ENCODE assay signal across 26 mouse cellular contexts in the genomic region with DNA sequence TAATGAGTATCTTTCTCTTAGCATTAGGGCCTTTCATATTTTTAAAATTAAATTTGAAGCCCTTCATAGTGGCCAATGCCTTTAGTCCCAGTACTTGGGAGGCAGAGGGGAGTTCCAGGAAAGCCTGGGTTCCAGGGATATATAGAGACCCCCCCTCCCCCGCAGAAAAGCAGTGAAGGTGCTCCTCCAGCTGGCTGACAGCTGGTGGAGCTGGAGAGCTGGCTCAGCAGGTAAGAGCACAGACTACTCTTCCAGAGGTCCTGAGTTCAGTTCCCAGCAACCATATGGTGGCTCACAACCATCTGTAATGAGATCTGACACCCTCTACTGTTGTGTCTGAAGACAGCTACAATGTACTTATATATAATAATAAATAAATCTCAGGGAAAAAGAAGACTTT. TPM values are rescaled to one million over a fixed set of nuclear protein-coding genes. Genes with fewer than 3 reads are reported as not detected.
DNase-seq lines count a peak whose midpoint lies in the region; ATAC-seq and TF ChIP-seq lines count a peak whose summit lies in the region.
"Had no signal": no experiment of that assay in that cellular context is flagged by ENCODE, and none has a peak within 500 bp of the region (broad histone marks: within the 10 kb centered on the region; RNA-seq: fewer than 3 reads in every experiment).

No protein-coding gene starts in this region.

- no peaks in the 10 kb centered on the region for H3K9me3 ChIP-seq in hindbrain, postnatal 0 days (ENCODE audit: low read length)
- H3K9me3 ChIP-seq in hindbrain, embryonic 14.5 days (ENCODE audit: control insufficient read depth, low read length), result no peaks in the 10 kb centered on the region
- H3K9me3 ChIP-seq in lung, postnatal 0 days (ENCODE audit: low read length), result no peaks in the 10 kb centered on the region
- H3K9me3 ChIP-seq in CH12.LX (replicated peaks; ENCODE audit: low read length), result no peaks in the 10 kb centered on the region
- H3K9me3 ChIP-seq in forebrain, embryonic 16.5 days (ENCODE audit: control insufficient read depth, low read length), result no peaks in the 10 kb centered on the region
- H3K9me3 ChIP-seq: embryonic facial prominence, embryonic 12.5 days; forebrain, embryonic 13.5 days; heart, embryonic 12.5 days; hindbrain, embryonic 15.5 days; liver, embryonic 15.5 days; midbrain, embryonic 15.5 days; neural tube, embryonic 15.5 days had no signal

- H3K4me2 ChIP-seq in hindbrain, postnatal 0 days (ENCODE audit: low read depth, low read length), result no peak overlapping the region
- H3K4me2 ChIP-seq in hindbrain, embryonic 14.5 days (replicated peaks), result no peak overlapping the region
- no peak overlapping the region for H3K4me2 ChIP-seq in lung, postnatal 0 days (replicated peaks; ENCODE audit: low read depth, low read length)
- no peak overlapping the region for H3K4me2 ChIP-seq in CH12.LX (ENCODE audit: insufficient read depth, low read depth, poor library complexity, severe bottlenecking)
- no peak overlapping the region for H3K4me2 ChIP-seq in forebrain, embryonic 16.5 days (ENCODE audit: low read length)
- H3K4me2 ChIP-seq: embryonic facial prominence, embryonic 12.5 days; forebrain, embryonic 13.5 days; heart, embryonic 12.5 days; hindbrain, embryonic 15.5 days; liver, embryonic 15.5 days; midbrain, embryonic 15.5 days; neural tube, embryonic 15.5 days had no signal

- H3K27me3 ChIP-seq in hindbrain, postnatal 0 days (ENCODE audit: insufficient read depth, low read length), result no peaks in the 10 kb centered on the region
- H3K27me3 ChIP-seq in hindbrain, embryonic 14.5 days (ENCODE audit: control insufficient read depth, insufficient read depth, low read length), result no peaks in the 10 kb centered on the region
- H3K27me3 ChIP-seq in lung, postnatal 0 days (replicated peaks; ENCODE audit: insufficient read depth, low read length), result no peaks in the 10 kb centered on the region
- H3K27me3 ChIP-seq in CH12.LX (replicated peaks), result no peaks in the 10 kb centered on the region
- no peaks in the 10 kb centered on the region for H3K27me3 ChIP-seq in forebrain, embryonic 16.5 days (replicated peaks; ENCODE audit: control insufficient read depth, insufficient read depth, low read length)
- H3K27me3 ChIP-seq: embryonic facial prominence, embryonic 12.5 days; forebrain, embryonic 13.5 days; hindbrain, embryonic 15.5 days; liver, embryonic 15.5 days; midbrain, embryonic 15.5 days; neural tube, embryonic 15.5 days had no signal

- no peaks in the 10 kb centered on the region for H3K4me1 ChIP-seq in hindbrain, postnatal 0 days (ENCODE audit: insufficient read depth, low read length)
- no peaks in the 10 kb centered on the region for H3K4me1 ChIP-seq in hindbrain, embryonic 14.5 days (replicated peaks; ENCODE audit: control insufficient read depth, insufficient read depth, low read length)
- no peaks in the 10 kb centered on the region for H3K4me1 ChIP-seq in lung, postnatal 0 days (ENCODE audit: insufficient read depth, low read depth, low read length)
- no peaks in the 10 kb centered on the region for H3K4me1 ChIP-seq in CH12.LX (ENCODE audit: control insufficient read depth in 1 of 2, insufficient read depth in 2 of 2)
- H3K4me1 ChIP-seq in forebrain, embryonic 16.5 days (replicated peaks; ENCODE audit: control insufficient read depth, insufficient read depth, low read length), result peaks cover 5% of the 10 kb centered on the region; the same call in 1 of the 2 replicates
- H3K4me1 ChIP-seq: embryonic facial prominence, embryonic 12.5 days; midbrain, embryonic 15.5 days; neural tube, embryonic 15.5 days had no signal

- H3K9ac ChIP-seq in hindbrain, postnatal 0 days (replicated peaks; ENCODE audit: low read length), result no peak overlapping the region
- H3K9ac ChIP-seq in hindbrain, embryonic 14.5 days, result no peak overlapping the region
- no peak overlapping the region for H3K9ac ChIP-seq in lung, postnatal 0 days (replicated peaks; ENCODE audit: low read depth)
- H3K9ac ChIP-seq in CH12.LX (ENCODE audit: insufficient read depth, low read depth), result no peak overlapping the region
- H3K9ac ChIP-seq in forebrain, embryonic 16.5 days (replicated peaks; ENCODE audit: low read depth, low read length), result no peak overlapping the region
- H3K9ac ChIP-seq: embryonic facial prominence, embryonic 12.5 days; forebrain, embryonic 13.5 days; heart, embryonic 12.5 days; hindbrain, embryonic 15.5 days; liver, embryonic 15.5 days; midbrain, embryonic 15.5 days; neural tube, embryonic 15.5 days had no signal

- WGBS in hindbrain, postnatal 0 days, result 65% methylated on average over 1 of the region's 1 CpGs
- 46% methylated on average over 1 of the region's 1 CpGs for WGBS in hindbrain, embryonic 14.5 days
- WGBS in lung, postnatal 0 days, result 67% methylated on average over 1 of the region's 1 CpGs
- WGBS in forebrain, embryonic 16.5 days, result 39% methylated on average over 1 of the region's 1 CpGs

- no peak; the same call in 1 of the 2 replicates for TF ChIP-seq CTCF in hindbrain, postnatal 0 days (IDR thresholded peaks at IDR 0.05; ENCODE audit: low read depth)
- 0 out of 2 replicates have a peak, but pooled peaks have one; percentile 26 for TF ChIP-seq CTCF in lung, postnatal 0 days (IDR thresholded peaks at IDR 0.05)
- TF ChIP-seq CTCF in CH12.LX (conservative IDR thresholded peaks at IDR 0.05 in 1 of 2, IDR thresholded peaks at IDR 0.05 in 1 of 2; ENCODE audit: low read depth in 2 of 2, low read length in 2 of 2), result peak in 1 of 2 experiments; percentile 55; a peak in 2 of 4 replicates

- ATAC-seq in hindbrain, postnatal 0 days, result 0 out of 2 replicates have a peak, but pooled peaks have one; percentile 43
- no peak for ATAC-seq in hindbrain, embryonic 14.5 days (ENCODE audit: low FRiP score)
- no peak for ATAC-seq in lung, postnatal 0 days
- no peak for ATAC-seq in forebrain, embryonic 16.5 days
- ATAC-seq: forebrain, embryonic 13.5 days; midbrain, embryonic 15.5 days had no signal

- no peak overlapping the region for H3K4me3 ChIP-seq in hindbrain, postnatal 0 days (ENCODE audit: low read length)
- H3K4me3 ChIP-seq in hindbrain, embryonic 14.5 days (replicated peaks; ENCODE audit: low read length), result no peak overlapping the region
- H3K4me3 ChIP-seq in lung, postnatal 0 days (ENCODE audit: low read depth, low read length), result no peak overlapping the region
- no peak overlapping the region for H3K4me3 ChIP-seq in CH12.LX (replicated peaks in 1 of 3; ENCODE audit: low read depth in 2 of 3, low read length in 2 of 3, poor library complexity in 1 of 3)
- no peak overlapping the region for H3K4me3 ChIP-seq in forebrain, embryonic 16.5 days (replicated peaks; ENCODE audit: low read length)
- H3K4me3 ChIP-seq: embryonic facial prominence, embryonic 12.5 days; erythroblast, embryonic 14.5 days; forebrain, embryonic 13.5 days; heart, embryonic 12.5 days; hindbrain, embryonic 15.5 days; liver, embryonic 15.5 days; midbrain, embryonic 15.5 days; neural tube, embryonic 15.5 days had no signal

- DNase-seq in hindbrain, postnatal 0 days (ENCODE audit: low spot score), result no peak
- DNase-seq in hindbrain, embryonic 14.5 days (ENCODE audit: low spot score), result no peak
- no peak for DNase-seq in lung, postnatal 0 days (ENCODE audit: low spot score)
- DNase-seq in lung, postnatal 25 days (ENCODE audit: low spot score), result no peak
- no peak for DNase-seq in CH12.LX (ENCODE audit: extremely low read depth)
- DNase-seq in NIH3T3 (ENCODE audit: low read depth), result peak; percentile 10
- DNase-seq: cerebellum, adult 9-10 months; gastrocnemius, postnatal 36 days; heart, postnatal 36 days; kidney, adult 18-20 months; kidney, postnatal 10 days; left cerebral cortex, postnatal 4 days; lung, postnatal 10 days had no signal

- no peak for TF ChIP-seq POLR2A in CH12.LX (IDR thresholded peaks at IDR 0.05; ENCODE audit: low read depth, low read length)

- H3K27ac ChIP-seq in hindbrain, postnatal 0 days, result no peak overlapping the region
- H3K27ac ChIP-seq in hindbrain, embryonic 14.5 days, result no peak overlapping the region
- H3K27ac ChIP-seq in lung, postnatal 0 days (ENCODE audit: low read length), result no peak overlapping the region
- H3K27ac ChIP-seq in CH12.LX (ENCODE audit: insufficient read depth, low read depth), result no peak overlapping the region
- H3K27ac ChIP-seq in forebrain, embryonic 16.5 days (ENCODE audit: low read length), result no peak overlapping the region
- H3K27ac ChIP-seq: embryonic facial prominence, embryonic 12.5 days; forebrain, embryonic 13.5 days; hindbrain, embryonic 15.5 days; liver, embryonic 15.5 days; midbrain, embryonic 15.5 days; neural tube, embryonic 15.5 days had no signal

- dilution Hi-C loops in CH12.LX (cut with MboI; ENCODE audit: extremely low pct_ligation_motif_present, extremely low pct_unique_long_range_greater_than_20kb, low sequenced_read_pairs), result no loop called here

- in situ Hi-C loops in CH12.LX (cut with MboI; ENCODE audit: low pct_ligation_motif_present, low pct_unique_long_range_greater_than_20kb, low sequenced_read_pairs), result no loop called here

- no peaks in the 10 kb centered on the region for H3K36me3 ChIP-seq in hindbrain, postnatal 0 days (ENCODE audit: insufficient read depth, low read length)
- H3K36me3 ChIP-seq in hindbrain, embryonic 14.5 days (replicated peaks; ENCODE audit: control insufficient read depth, insufficient read depth), result no peaks in the 10 kb centered on the region
- no peaks in the 10 kb centered on the region for H3K36me3 ChIP-seq in lung, postnatal 0 days (ENCODE audit: insufficient read depth, low read length)
- H3K36me3 ChIP-seq in CH12.LX (replicated peaks in 1 of 2; ENCODE audit: control insufficient read depth in 1 of 2, insufficient read depth in 1 of 2, low read length in 1 of 2), result no peaks in the 10 kb centered on the region
- H3K36me3 ChIP-seq in forebrain, embryonic 16.5 days (ENCODE audit: control insufficient read depth, insufficient read depth), result no peaks in the 10 kb centered on the region
- H3K36me3 ChIP-seq: embryonic facial prominence, embryonic 12.5 days; heart, embryonic 12.5 days; hindbrain, embryonic 15.5 days; liver, embryonic 15.5 days; midbrain, embryonic 15.5 days; neural tube, embryonic 15.5 days had no signal

- TF ChIP-seq RAD21 in CH12.LX (IDR thresholded peaks at IDR 0.05; ENCODE audit: low read depth, low read length), result peak; percentile 22

- H3K79me2 ChIP-seq in CH12.LX (replicated peaks; ENCODE audit: control insufficient read depth, extremely low read depth, insufficient read depth, poor library complexity, severe bottlenecking), result no peaks in the 10 kb centered on the region

- TF ChIP-seq EP300 in lung, postnatal 0 days (IDR thresholded peaks at IDR 0.05), result no peak
- TF ChIP-seq EP300 in CH12.LX (IDR thresholded peaks at IDR 0.05; ENCODE audit: low read length), result no peak

RNA-seq across cellular contexts. Expression of gene Thoc7, which starts 6.0 kb away (rescaled TPM):
- 38.1 and 46.5 TPM in 2 replicates for total RNA-seq in hindbrain, postnatal 0 days (2014; rRNA removed)
- 211 and 226 TPM in 2 replicates for polyA plus RNA-seq in hindbrain, postnatal 0 days (2015; fragmentation: Nextera tagmentation; extraction: Ambion mirVana)
- polyA plus RNA-seq in hindbrain, embryonic 14.5 days (2014; fragmentation: Nextera tagmentation; extraction: Ambion mirVana), result 197 and 201 TPM in 2 replicates
- 116 and 117 TPM in 2 replicates for polyA plus RNA-seq in lung, postnatal 0 days (2015; fragmentation: Nextera tagmentation; extraction: Ambion mirVana)
- total RNA-seq in CH12.LX (2012; rRNA removed), result 98.6 and 104 TPM in 2 replicates
- total RNA-seq in CH12.LX (2014; rRNA removed), result 209 and 218 TPM in 2 replicates
- polyA plus RNA-seq in CH12.LX (2012; ENCODE audit: insufficient read length, low read depth), result 162 and 209 TPM in 2 replicates
- polyA plus RNA-seq in forebrain, embryonic 16.5 days (2015; fragmentation: Nextera tagmentation; extraction: Ambion mirVana), result 150 and 159 TPM in 2 replicates

RNA-seq across cellular contexts. Expression of gene Atxn7, which starts 6.4 kb away (rescaled TPM):
- 9.4 and 11.7 TPM in 2 replicates for total RNA-seq in hindbrain, postnatal 0 days (2014; rRNA removed)
- 2.9 and 3.6 TPM in 2 replicates for polyA plus RNA-seq in hindbrain, postnatal 0 days (2015; fragmentation: Nextera tagmentation; extraction: Ambion mirVana)
- polyA plus RNA-seq in hindbrain, embryonic 14.5 days (2014; fragmentation: Nextera tagmentation; extraction: Ambion mirVana), result 5.0 and 5.1 TPM in 2 replicates
- polyA plus RNA-seq in lung, postnatal 0 days (2015; fragmentation: Nextera tagmentation; extraction: Ambion mirVana), result 4.3 and 4.9 TPM in 2 replicates
- total RNA-seq in CH12.LX (2012; rRNA removed), result 2.0 and 2.3 TPM in 2 replicates
- 2.1 and 2.7 TPM in 2 replicates for total RNA-seq in CH12.LX (2014; rRNA removed)
- 5.6 and 6.6 TPM in 2 replicates for polyA plus RNA-seq in CH12.LX (2012; ENCODE audit: insufficient read length, low read depth)
- 4.0 and 4.9 TPM in 2 replicates for polyA plus RNA-seq in forebrain, embryonic 16.5 days (2015; fragmentation: Nextera tagmentation; extraction: Ambion mirVana)

RNA-seq across cellular contexts. Expression of gene Gm281, which starts 53.3 kb away (rescaled TPM):
- not detected in 2 replicates for total RNA-seq in hindbrain, postnatal 0 days (2014; rRNA removed)
- polyA plus RNA-seq in hindbrain, postnatal 0 days (2015; fragmentation: Nextera tagmentation; extraction: Ambion mirVana), result not detected in 2 replicates
- 0.08 TPM in 1 of 2 replicates, not detected in the other for polyA plus RNA-seq in hindbrain, embryonic 14.5 days (2014; fragmentation: Nextera tagmentation; extraction: Ambion mirVana)
- polyA plus RNA-seq in lung, postnatal 0 days (2015; fragmentation: Nextera tagmentation; extraction: Ambion mirVana), result 0.20 and 0.48 TPM in 2 replicates
- total RNA-seq in CH12.LX (2012; rRNA removed) (not detected in 2 replicates), CH12.LX (2014; rRNA removed) (not detected in 2 replicates)
- polyA plus RNA-seq in CH12.LX (2012; ENCODE audit: insufficient read length, low read depth), result not detected in 2 replicates
- polyA plus RNA-seq in forebrain, embryonic 16.5 days (2015; fragmentation: Nextera tagmentation; extraction: Ambion mirVana), result 0.14 TPM in 1 of 2 replicates, not detected in the other
- total RNA-seq: adrenal gland, adult 18-20 months; gastrocnemius, postnatal 36 days; heart, postnatal 36 days; layer of hippocampus, adult 18-20 months; left cerebral cortex, postnatal 4 days; megakaryocyte, adult 5-6 weeks had no signal
- polyA plus RNA-seq: cortical plate, adult 2 months; embryonic facial prominence, embryonic 12.5 days; erythroblast, embryonic 14.5 days; forebrain, embryonic 13.5 days; heart, embryonic 12.5 days; hindbrain, embryonic 15.5 days; liver, embryonic 15.5 days; midbrain, embryonic 15.5 days; neural tube, embryonic 15.5 days had no signal
